Mouse (Mus musculus): ENCODE measurements at regions not wholly inside any gene's neighbourhood (a gene's known extent, or its start where the extent isn't known, plus 50 kb on each side); places are given as distances from the start of the nearest gene placed in this dataset.
"Not testable (repeated sequence)": the region's sequence is repeated elsewhere in the genome, so short reads cannot be mapped to it uniquely, and the experiment has no call there.

DNA sequence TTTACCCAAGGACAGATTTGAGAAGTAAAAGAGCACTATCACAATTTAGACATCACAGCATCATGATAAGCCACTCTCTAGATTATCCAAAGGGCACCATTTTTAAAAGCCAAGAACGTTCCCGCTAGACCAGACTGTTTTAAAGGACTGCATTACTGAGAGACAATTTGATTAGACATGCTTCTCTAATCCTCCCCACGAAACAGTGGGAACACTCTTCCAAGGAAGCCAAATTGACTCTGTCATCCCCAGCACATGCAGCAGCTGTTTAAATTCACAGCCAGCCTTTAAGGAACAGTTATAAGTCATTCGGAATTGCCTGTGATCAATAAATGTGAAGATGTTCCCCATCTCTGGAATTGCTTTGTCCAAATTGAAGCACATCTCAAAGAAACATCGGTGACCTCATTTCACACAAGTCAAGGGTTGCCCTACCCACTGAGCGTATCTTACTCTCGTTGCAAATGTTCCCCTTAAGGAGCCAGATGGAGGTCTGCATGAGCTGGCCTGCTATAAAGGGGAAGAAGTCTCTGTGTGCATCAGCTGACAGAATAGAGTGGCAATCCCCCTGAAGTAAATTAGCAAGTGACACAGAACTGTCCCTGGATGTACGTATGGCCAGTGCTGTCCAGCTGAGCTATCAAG lies 393.2 kb downstream of the Pid1 start:
- Histone ChIP-seq H3K4me2 (ENCODE audit: low read depth) (no peak overlapping the region), H3K36me3 (ENCODE audit: control insufficient read depth, insufficient read depth) (no peaks in the 10 kb centered on the region), H3K27me3 (ENCODE audit: control insufficient read depth, insufficient read depth, insufficient read length) (no peaks in the 10 kb centered on the region), H3K4me3 (no peak overlapping the region), H3K79me2 (ENCODE audit: control insufficient read depth, insufficient read depth) (no peaks in the 10 kb centered on the region), H3ac (ENCODE audit: control insufficient read depth, insufficient read length) (no peak overlapping the region)
- TF ChIP-seq MAX (IDR thresholded peaks at IDR 0.05; ENCODE audit: low read depth), result no peak
- TF ChIP-seq POLR2A (IDR thresholded peaks at IDR 0.05; ENCODE audit: insufficient read length, low read depth), result no peak
- no peak for TF ChIP-seq TCF12 (IDR thresholded peaks at IDR 0.05; ENCODE audit: insufficient read depth, poor library complexity, severe bottlenecking)
- no peak for TF ChIP-seq TCF3 (IDR thresholded peaks at IDR 0.05; ENCODE audit: insufficient read length, low read depth)
- no peak for TF ChIP-seq USF1 (IDR thresholded peaks at IDR 0.05; ENCODE audit: low read depth)
- TF ChIP-seq SRF (IDR thresholded peaks at IDR 0.05; ENCODE audit: control insufficient read depth, insufficient read length, low read depth), result no peak
- no peak for TF ChIP-seq POLR2AphosphoS2 (IDR thresholded peaks at IDR 0.05; ENCODE audit: insufficient read length, low read depth)
- TF ChIP-seq MYOD1 (IDR thresholded peaks at IDR 0.05; ENCODE audit: control insufficient read depth in 1 of 3, insufficient read length in 2 of 3, low read depth in 2 of 3), result no peak
- TF ChIP-seq CEBPB (IDR thresholded peaks at IDR 0.05; ENCODE audit: insufficient read depth, poor library complexity, severe bottlenecking), result no peak
- TF ChIP-seq E2F4 (IDR thresholded peaks at IDR 0.05; ENCODE audit: insufficient read depth), result no peak

GRCm38 (mm10) chr1:83964631-83965030 lies 399.3 kb downstream of the Pid1 start:
- not testable (repeated sequence) for H3K4me2 ChIP-seq (ENCODE audit: low read depth); H3K27me3 ChIP-seq (ENCODE audit: control insufficient read depth, insufficient read depth, insufficient read length); H3K4me3 ChIP-seq; H3K79me2 ChIP-seq (ENCODE audit: control insufficient read depth, insufficient read depth); H3K36me3 ChIP-seq (ENCODE audit: control insufficient read depth, insufficient read depth); H3ac ChIP-seq (ENCODE audit: control insufficient read depth, insufficient read length)

DNA sequence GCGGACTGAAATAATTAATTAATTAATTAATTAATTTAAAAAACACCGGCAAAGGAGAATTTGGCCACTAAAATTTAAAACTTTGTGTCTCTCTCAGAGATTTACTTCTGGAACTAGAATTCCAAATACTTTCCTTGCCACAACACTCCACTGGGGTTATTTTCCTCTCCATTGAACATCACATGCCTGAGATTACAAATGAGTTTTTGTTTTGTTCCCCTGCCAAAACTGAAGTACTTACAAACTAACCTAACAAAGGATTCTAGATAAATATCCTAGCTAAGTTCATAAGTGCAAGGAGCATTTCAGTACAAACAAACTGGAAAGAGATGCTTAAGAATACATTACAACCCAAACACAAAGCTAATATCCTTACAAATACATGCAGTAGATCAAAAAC lies 402.2 kb downstream of the Pid1 start:
- Histone ChIP-seq H3K4me3 (no peak overlapping the region), H3K79me2 (ENCODE audit: control insufficient read depth, insufficient read depth) (no peaks in the 10 kb centered on the region), H3K4me2 (ENCODE audit: low read depth) (no peak overlapping the region), H3K36me3 (ENCODE audit: control insufficient read depth, insufficient read depth) (no peaks in the 10 kb centered on the region), H3ac (ENCODE audit: control insufficient read depth, insufficient read length) (no peak overlapping the region), H3K27me3 (ENCODE audit: control insufficient read depth, insufficient read depth, insufficient read length) (no peaks in the 10 kb centered on the region)
- TF ChIP-seq TCF3 (IDR thresholded peaks at IDR 0.05; ENCODE audit: insufficient read length, low read depth), result no peak

DNA sequence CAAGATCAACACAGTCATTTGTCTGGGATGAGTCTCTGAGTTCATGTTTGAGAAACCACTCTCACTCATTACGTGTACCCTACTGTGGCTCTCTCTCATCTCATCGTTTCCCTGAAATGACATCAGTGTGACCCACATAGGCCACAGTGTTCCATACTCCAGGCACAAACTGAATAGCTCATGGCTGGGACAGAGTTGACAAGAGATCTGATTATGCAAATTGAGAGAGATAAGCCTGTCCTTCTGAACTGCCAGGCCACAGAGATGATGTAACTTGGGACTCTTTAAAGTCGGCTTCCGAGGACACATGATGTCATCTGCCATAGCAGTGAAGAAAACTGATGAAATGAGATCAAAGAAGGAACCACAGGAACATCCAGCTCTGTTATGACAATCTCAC lies 404.2 kb downstream of the Pid1 start:
- no peaks in the 10 kb centered on the region for H3K79me2 ChIP-seq (ENCODE audit: control insufficient read depth, insufficient read depth)

GRCm38 (mm10) chr1:83922900-83923299 lies 441.1 kb downstream of the Pid1 start:
- Histone ChIP-seq H3ac (ENCODE audit: control insufficient read depth, insufficient read length) (no peak overlapping the region), H3K4me3 (no peak overlapping the region)
- no peak for TF ChIP-seq MAX (IDR thresholded peaks at IDR 0.05; ENCODE audit: low read depth)
- TF ChIP-seq TCF12 (IDR thresholded peaks at IDR 0.05; ENCODE audit: insufficient read depth, poor library complexity, severe bottlenecking), result no peak
- no peak for TF ChIP-seq TCF3 (IDR thresholded peaks at IDR 0.05; ENCODE audit: insufficient read length, low read depth)
- no peak for TF ChIP-seq POLR2A (IDR thresholded peaks at IDR 0.05; ENCODE audit: insufficient read length, low read depth)
- no peak for TF ChIP-seq MYOD1 (IDR thresholded peaks at IDR 0.05; ENCODE audit: control insufficient read depth in 1 of 3, insufficient read length in 2 of 3, low read depth in 2 of 3)
- no peak for TF ChIP-seq SRF (IDR thresholded peaks at IDR 0.05; ENCODE audit: control insufficient read depth, insufficient read length, low read depth)
- no peak for TF ChIP-seq E2F4 (IDR thresholded peaks at IDR 0.05; ENCODE audit: insufficient read depth)
- TF ChIP-seq POLR2AphosphoS2 (IDR thresholded peaks at IDR 0.05; ENCODE audit: insufficient read length, low read depth), result no peak
- no peak for TF ChIP-seq CEBPB (IDR thresholded peaks at IDR 0.05; ENCODE audit: insufficient read depth, poor library complexity, severe bottlenecking)
- no peak for TF ChIP-seq USF1 (IDR thresholded peaks at IDR 0.05; ENCODE audit: low read depth)
- no peak for TF ChIP-seq MYOG (IDR thresholded peaks at IDR 0.05; ENCODE audit: control insufficient read depth in 1 of 3, insufficient read depth in 1 of 3, insufficient read length in 2 of 3, low read depth in 2 of 3)
- TF ChIP-seq REST (IDR thresholded peaks at IDR 0.05; ENCODE audit: insufficient read depth, insufficient read length), result no peak

More for the DNA sequence above, 404.2 kb downstream of the Pid1 start:
- Histone ChIP-seq H3ac (ENCODE audit: control insufficient read depth, insufficient read length) (no peak overlapping the region), H3K4me3 (no peak overlapping the region), H3K27me3 (ENCODE audit: control insufficient read depth, insufficient read depth, insufficient read length) (no peaks in the 10 kb centered on the region), H3K4me2 (ENCODE audit: low read depth) (no peak overlapping the region), H3K36me3 (ENCODE audit: control insufficient read depth, insufficient read depth) (no peaks in the 10 kb centered on the region)
- no peak for TF ChIP-seq POLR2AphosphoS2 (IDR thresholded peaks at IDR 0.05; ENCODE audit: insufficient read length, low read depth)
- TF ChIP-seq CEBPB (IDR thresholded peaks at IDR 0.05; ENCODE audit: insufficient read depth, poor library complexity, severe bottlenecking), result no peak
- TF ChIP-seq MYOG (IDR thresholded peaks at IDR 0.05; ENCODE audit: control insufficient read depth in 1 of 3, insufficient read depth in 1 of 3, insufficient read length in 2 of 3, low read depth in 2 of 3), result no peak
- no peak for TF ChIP-seq POLR2A (IDR thresholded peaks at IDR 0.05; ENCODE audit: insufficient read length, low read depth)
- TF ChIP-seq E2F4 (IDR thresholded peaks at IDR 0.05; ENCODE audit: insufficient read depth), result no peak
- no peak for TF ChIP-seq SRF (IDR thresholded peaks at IDR 0.05; ENCODE audit: control insufficient read depth, insufficient read length, low read depth)
- no peak for TF ChIP-seq MYOD1 (IDR thresholded peaks at IDR 0.05; ENCODE audit: control insufficient read depth in 1 of 3, insufficient read length in 2 of 3, low read depth in 2 of 3)
- TF ChIP-seq TCF12 (IDR thresholded peaks at IDR 0.05; ENCODE audit: insufficient read depth, poor library complexity, severe bottlenecking), result no peak
- no peak for TF ChIP-seq USF1 (IDR thresholded peaks at IDR 0.05; ENCODE audit: low read depth)
- TF ChIP-seq MAX (IDR thresholded peaks at IDR 0.05; ENCODE audit: low read depth), result no peak
- no peak for TF ChIP-seq TCF3 (IDR thresholded peaks at IDR 0.05; ENCODE audit: insufficient read length, low read depth)

More at GRCm38 (mm10) chr1:83922900-83923299, 441.1 kb downstream of the Pid1 start:
- H3K36me3 ChIP-seq (ENCODE audit: control insufficient read depth, insufficient read depth), result no peaks in the 10 kb centered on the region
- H3K79me2 ChIP-seq (ENCODE audit: control insufficient read depth, insufficient read depth), result no peaks in the 10 kb centered on the region
- H3K4me2 ChIP-seq (ENCODE audit: low read depth), result no peak overlapping the region
- H3K27me3 ChIP-seq (ENCODE audit: control insufficient read depth, insufficient read depth, insufficient read length), result no peaks in the 10 kb centered on the region
